Mouse (Mus musculus): Measurements from ENCODE around the gene Ecpas.

Gene Ecpas

DNA sequence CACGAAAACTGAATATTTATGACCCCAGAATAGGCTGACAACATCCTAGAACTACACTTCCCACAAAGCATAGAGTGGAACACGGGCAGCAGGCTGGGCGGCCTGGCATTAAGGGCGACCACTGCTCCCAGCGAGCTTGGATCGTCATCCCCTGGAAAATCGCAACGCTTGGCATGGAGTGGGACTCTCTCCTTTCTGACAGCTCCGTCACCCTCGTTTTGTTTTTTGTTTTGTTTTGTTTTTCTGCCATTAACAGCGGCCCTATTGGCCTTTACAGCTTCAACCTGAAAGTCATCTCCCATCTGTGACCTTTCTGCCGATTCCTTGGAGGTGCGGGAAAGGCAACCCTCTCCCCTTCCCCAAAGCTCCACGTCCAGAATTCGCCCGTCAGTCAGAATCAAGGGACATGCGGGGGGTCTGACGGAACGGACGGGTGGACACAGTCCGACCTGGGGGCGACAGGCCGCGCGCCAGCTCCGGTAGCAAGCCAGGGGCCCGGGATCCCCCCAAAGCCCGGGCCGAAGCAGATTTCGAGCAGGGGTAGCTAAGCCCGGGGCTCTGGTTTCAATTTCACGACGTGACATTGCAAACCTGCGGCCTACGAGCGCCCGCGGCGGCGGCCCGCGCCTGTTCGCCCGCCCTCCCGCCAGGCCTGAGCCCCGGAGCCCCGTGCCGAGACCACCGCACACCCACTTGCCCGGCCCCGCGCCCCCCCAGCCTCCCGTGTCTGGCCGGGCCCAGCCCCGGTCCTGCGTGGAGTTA, 1.3 kb downstream of the Ecpas start:
- peak; percentile 71 for DNase-seq (ENCODE audit: low read depth, low spot score)

DNA sequence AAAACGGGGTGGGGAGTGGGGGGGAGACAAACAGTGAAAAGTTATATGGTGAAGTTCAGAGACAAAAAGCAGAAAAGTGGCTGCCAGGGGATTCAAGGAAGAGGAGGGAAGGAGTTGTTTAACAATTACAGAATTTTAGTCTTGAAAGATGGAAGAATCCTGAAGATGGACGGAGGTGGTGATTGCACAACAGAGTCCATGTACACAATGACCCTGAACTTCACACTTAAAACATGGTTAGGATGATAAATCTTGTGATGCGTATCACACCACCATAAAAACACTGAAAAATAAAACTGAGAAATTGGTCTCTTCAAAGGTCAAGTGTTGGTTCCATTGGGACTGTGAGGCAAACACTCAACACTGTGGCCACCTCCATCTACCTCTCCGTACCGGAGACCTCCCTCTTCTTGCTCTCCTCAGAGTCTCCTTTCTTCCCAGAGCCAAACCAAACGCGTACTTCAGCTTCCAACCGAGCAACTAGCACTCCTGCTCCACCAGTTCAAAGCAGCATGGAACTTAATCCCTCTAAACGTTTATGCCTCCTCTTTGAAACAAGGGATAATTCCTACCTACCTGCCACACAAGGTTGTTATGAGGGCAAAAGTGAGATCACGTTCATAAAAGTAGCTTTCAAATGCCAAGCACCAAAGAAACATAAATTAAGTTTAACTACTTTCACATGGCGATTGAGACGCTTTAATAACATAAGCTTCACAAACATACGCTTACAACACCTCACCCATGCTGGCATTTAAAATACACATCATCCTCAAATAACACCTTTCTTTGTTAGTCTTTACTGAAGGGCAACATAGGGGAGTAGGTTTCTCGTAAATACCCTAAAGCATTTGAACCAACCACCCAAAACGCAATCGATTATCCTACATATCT, 2.1 kb downstream of the Ecpas start:
- peak; percentile 59 for DNase-seq (ENCODE audit: low read depth, low spot score)

DNA sequence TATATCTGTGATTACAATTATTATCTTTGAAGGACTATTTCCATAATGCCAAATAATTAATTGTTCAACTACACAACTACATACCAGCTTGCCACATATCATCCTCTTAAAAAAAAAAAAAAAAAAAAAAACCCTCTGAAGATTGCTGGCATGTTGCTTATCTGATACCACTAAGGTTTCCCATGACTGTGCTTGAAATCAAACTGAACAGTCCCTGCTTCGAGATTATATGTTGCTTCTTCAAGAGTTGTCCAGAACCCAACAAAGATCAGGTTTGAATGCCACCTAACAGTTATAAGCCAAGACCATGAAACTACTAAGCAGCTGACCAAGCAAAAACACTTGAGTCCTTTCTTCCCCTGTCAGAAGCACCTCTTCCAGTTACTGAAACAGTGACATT, 5.1 kb downstream of the Ecpas start:
- DNase-seq (ENCODE audit: low read depth, low spot score) = no peak

DNA sequence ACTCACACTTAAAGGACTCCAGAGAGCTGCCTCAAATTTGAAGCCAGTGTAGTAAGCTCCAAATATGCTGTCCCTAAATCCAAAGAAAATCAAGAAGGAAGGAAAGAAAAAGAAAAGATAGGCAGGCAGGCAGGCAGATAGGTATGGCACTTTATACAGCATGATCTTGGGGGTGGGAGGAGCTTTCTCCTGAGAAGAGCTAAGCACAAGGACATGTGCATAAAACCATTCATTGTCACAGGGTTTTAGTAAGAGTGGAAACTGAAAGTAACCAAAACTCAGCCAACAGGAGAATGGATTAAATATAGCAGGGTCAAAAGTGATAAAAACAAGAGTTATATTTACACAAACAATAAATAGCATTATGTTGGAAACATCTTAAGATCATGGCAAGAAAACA, 14.2 kb downstream of the Ecpas start:
- peak; percentile 63 for DNase-seq (ENCODE audit: low read depth, low spot score)

DNA sequence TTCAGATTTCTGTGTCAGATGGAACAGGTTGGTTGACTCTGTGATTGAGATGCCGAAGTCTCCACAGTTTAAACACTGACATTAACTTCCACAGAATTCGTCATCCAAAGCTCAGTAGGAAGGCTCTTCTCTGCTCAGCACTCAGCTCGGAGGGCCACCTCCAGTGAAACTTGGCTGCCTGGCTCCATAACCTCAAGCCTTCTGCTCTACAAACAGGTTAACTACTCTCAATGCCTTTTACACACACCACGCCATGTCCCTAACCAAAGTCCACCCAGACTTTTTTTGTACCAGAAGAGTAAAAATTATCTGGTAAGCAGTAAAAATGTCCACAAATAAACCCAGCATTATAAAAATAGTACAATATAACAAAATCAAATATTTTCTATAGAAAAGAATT, 15.1 kb downstream of the Ecpas start:
- no peak for DNase-seq (ENCODE audit: low read depth, low spot score)

DNA sequence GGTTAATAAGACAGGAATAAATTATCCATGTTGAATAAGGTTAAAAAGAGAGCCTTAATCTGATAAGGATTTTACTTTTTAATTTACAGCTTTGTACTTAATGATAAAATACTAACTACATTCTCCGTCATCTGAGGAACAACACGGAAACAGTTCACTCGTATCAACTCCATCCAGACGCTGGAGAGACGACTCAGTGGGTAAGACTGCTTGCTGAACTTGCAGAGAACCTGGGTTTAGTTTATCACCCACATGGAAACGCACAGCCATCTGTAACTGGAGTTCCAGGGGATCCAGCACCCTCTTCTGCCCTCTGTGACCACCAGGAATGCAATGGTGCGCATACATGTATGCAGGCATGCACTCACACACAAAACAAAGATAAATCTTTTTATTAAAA, 18.1 kb downstream of the Ecpas start:
- no peak for DNase-seq (ENCODE audit: low read depth, low spot score)

DNA sequence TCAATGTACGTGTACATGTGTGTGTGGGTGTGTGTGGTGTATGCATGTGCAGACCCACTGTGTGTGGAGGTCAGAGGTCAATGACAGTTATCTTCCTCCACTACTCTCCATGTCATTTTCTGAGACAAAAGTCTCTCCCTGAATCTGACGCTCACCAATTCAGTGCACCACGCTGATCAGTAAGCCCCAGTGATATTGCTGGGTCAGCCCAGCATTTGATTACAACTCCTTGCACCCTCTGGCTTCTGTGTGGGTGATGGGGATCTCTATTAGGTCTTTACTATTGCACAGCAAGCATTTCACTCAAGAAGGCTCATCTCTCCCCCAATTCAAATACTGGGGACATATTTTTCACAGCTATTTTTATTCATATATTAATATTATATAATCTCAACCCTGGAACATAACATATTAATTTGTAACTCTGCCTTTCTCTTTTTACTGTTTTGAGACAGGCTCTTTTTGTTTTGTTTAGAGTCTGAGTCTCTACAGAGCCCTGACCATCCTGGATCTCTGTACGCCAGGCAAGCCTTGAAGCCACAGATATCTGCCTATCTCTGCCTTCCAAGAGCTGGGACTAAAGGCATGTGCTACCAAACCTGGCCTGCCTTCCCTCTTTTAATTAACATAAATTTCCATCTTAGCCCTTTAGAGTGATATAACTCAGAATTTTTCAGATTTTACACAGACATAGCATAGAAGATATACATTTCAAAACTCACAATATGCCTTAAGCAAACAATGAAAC, 22.3 kb downstream of the Ecpas start:
- DNase-seq (ENCODE audit: low read depth, low spot score) = no peak

DNA sequence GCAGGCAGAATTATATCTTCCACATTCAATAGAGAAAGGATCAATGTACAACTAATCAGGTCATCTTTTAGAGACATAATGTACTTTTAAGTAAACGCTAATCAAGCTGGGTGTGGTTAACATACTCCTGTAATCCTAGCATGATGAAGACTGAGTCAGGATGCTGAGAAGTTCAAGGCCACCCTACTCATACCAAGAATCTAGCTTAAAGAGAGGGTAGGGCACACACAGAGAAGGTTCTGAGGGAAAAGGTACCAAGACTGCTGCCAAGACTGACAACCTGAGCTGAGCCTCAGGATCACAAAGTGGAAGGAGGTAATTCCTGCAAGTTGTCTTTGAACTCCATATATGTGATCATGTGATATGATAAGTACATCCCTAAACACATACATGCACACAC, 24.0 kb downstream of the Ecpas start:
- no peak for DNase-seq (ENCODE audit: low read depth, low spot score)

DNA sequence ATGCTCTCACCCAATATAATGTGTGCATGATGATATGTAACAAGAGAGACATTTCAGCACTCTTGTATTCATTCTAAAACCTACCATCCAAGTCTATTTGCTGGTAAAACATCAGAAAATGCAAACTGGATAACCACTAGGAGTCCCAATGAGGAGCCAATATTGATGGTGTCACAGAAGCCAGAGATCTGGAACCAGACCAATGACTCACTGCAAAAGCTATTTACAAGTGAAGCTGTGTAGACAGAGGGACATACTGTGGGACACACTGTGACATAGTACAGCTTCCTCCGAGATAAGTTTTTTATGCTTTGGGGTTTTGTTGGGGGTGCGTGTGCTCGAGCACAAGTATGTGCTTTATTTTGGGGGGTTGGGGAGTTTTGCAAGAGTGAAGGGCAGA, 24.9 kb downstream of the Ecpas start:
- no peak for DNase-seq (ENCODE audit: low read depth, low spot score)

DNA sequence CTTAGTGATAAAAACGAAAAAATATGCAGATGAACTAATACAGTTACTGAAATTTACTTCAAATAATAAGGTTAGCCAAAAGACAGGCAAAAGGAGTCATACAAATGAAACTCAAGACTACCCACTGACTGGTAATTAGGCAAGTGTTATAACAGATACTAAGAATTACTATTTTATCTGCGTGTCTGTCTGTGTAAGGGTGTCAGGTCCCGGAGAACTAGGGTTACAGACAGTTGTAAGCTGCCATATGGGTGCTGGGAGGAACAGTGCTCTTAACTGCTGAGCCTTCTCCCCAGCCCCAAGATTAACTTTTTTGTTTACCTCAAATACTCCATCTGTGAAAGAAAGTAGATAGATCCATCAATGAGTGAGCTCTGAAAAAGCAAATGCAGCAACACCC, 25.8 kb downstream of the Ecpas start:
- DNase-seq (ENCODE audit: low read depth, low spot score) = no peak

DNA sequence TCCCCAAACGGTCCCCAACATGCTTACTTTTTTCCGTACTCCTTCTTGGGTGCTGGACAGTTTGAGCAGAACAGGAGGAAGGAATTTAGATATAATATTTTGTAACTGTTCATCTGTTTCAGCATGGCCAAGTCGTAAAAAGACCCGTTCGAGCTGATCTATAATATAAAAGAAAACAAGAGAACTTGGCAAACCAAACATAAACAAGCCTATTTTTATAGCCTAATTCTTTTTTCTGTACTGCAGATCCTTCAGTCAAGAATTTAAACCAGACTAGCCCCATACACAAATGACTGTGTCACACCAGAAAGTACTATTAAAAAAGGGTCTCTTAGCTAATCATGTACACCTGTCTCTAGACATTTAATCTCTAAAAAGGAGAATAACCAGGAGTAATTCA, 27.2 kb downstream of the Ecpas start:
- no peak for DNase-seq (ENCODE audit: low read depth, low spot score)

DNA sequence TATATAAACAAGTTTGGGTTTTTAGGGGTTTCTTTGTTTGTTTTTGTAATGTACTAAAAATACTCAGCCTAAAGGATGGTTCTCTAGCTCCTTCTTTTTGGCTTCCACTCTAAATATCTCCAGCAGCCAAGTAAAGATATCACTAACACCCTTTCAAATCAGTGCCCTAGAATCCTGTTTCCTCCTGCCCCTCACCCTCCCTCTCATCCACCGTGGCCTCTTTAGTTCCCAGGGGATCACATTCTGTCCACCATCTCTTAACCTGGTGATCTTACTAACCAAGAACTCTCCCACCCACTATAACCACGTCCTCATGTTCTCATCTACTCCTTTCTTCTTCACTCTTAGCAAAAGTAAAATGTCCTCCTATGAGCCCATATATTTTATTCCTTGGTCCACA, 28.7 kb downstream of the Ecpas start:
- DNase-seq (ENCODE audit: low read depth, low spot score) = no peak

DNA sequence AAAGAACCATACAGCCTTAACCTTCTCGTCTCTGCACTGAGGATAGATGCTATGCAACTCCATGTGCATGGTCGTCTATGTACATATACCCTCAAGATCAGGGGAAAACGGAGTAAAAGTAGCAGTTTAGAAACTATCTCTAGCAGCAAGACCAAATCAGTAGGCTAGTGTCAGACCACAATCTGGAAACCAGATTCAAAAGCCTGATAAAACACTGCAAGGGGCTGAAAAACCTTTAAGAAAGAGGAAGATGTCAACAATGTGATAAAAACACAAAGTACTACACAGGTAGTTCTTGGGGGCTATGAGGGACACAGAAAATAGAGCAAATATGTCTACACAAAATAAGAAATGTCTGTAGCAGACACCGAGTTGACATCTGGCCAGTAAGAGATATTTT, 38.2 kb downstream of the Ecpas start:
- no peak for DNase-seq (ENCODE audit: low read depth, low spot score)

DNA sequence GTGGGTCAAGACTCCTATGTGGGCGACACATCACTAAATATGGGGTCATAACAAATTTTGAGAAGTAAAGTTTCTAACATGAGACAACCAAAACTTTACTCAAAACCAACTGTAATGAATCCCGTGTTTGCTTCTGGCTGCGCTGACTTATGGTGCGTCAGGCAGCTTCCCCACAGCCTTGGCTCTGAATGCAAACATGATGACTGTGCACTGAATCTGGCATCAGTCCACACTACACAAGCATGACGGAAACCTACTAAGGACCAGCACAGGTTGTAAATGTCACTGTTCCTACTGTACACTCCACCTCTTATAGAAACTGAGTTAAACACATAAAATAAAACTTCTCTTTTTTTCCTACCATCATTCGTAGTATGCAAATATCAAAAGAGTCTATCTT, 45.3 kb downstream of the Ecpas start:
- no peak for DNase-seq (ENCODE audit: low read depth, low spot score)

DNA sequence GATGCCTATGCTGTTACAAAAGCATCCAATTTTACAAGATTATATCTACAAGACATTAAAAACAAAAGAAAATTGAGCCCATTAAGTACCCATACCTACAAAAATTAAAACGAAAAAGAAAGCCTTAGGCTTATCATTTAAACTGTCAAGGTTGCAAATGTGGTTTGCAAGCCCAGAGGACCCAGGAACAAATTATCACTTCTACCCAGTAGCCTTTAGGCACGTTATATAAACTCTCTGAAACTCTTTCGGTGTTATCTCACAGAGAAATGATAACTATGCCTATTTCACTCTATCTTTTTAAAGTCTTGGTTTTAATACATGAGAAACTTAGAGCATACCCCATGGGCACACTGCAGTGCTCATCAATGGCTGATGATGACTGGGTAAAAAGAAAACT, 79.6 kb downstream of the Ecpas start:
- DNase-seq (ENCODE audit: low read depth, low spot score) = no peak

DNA sequence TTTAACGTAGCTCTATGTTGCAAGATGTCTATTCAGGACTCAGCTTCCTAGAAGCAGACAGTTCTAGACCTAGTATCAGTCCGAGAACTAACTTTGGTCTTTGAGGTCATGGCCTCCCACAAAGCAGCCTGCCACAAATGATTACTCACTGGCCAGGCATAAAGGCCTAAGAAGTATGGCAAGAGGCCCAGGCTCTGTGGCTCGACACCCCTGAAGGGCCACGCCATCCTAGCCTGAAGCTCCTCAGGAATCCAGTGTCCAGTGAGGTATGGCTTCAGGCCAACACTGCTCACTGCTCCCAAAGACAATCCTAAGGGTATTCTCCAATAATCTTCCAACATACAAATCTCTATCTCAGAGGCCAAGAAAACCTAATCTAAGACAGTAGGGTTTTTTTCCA, 86.6 kb downstream of the Ecpas start:
- no peak for DNase-seq (ENCODE audit: low read depth, low spot score)

DNA sequence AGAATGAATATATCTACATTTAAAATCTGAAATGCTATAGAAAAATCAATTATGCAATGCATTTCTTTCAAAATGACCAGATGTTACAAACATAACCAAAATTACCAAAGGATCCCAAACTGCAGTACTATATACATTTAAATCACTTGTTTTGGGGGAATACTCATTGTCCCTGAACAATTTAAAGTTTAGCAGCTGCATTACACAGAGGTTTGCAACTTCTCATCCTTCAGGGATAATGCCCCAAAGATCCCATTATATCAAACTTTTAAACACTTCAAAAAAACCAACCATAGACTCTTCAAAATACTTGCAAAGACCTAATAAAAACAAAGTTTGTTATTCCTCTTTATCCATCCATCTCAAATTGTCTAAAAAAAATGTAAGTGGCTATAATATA, 124.9 kb downstream of the Ecpas start, which contains the start of gene Olfr267:
Gene Olfr267 (minus strand): TSS at position 101 of the 400 bp plus-strand sequence.
- DNase-seq (ENCODE audit: low read depth, low spot score) = no peak

DNA sequence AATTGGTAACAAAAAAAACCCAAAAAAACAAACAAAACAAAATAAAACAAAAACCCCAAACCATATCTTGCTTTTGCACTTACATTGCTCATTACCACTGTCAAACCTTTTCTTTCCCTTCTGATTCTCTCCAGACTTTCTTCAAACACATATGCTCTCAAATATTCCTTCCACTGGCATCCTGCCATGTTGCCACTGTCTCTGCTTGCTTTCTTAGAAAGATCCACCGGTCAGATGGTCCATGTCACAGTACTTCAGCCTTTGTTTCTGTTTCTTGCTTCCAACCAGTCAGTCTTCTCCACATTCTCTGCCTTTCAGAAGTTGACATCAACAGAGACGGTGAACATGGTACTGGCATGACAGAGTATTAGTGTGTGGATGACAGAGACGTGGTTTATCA, 125.9 kb downstream of the Ecpas start:
- no peak for DNase-seq (ENCODE audit: low read depth, low spot score)

DNA sequence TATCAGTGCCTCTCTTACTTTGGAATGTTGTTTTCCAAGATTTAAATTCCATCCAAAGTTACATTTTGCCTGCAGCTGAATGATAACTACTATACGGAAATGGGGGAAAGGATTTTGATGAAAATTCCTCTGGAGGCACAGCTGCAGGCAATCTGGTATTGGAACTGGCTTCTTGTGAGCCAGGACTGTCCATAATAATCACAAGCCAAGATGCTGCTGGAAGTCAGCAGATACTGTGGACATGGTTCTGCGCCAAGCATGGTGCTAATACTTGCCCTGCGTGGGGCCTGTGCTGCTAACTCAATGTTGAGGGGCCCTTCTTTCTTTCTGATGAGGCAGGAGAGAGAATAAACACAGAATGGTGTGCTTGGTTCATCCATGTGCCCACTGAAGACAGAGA, 149.1 kb downstream of the Ecpas start:
- DNase-seq (ENCODE audit: low read depth, low spot score) = no peak

DNA sequence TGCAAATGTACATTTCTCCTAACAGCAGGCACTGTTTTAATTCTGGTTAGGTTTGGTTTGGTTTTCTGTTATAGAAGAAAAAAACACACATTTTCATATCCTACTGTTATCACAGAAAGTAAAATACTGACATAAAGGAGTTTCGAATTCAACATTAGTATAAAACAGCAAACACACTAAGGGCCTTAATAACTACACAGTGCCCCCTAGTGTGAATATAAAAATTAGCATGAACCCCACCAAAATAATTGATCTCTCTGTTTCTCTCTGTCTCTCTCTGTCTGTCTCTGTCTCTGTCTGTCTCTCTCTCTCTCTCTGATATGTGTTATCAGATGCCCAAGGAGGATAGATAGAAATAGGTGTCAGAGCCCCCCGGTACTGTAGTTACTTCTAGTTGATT, 163.0 kb downstream of the Ecpas start:
- no peak for DNase-seq (ENCODE audit: low read depth, low spot score)

DNA sequence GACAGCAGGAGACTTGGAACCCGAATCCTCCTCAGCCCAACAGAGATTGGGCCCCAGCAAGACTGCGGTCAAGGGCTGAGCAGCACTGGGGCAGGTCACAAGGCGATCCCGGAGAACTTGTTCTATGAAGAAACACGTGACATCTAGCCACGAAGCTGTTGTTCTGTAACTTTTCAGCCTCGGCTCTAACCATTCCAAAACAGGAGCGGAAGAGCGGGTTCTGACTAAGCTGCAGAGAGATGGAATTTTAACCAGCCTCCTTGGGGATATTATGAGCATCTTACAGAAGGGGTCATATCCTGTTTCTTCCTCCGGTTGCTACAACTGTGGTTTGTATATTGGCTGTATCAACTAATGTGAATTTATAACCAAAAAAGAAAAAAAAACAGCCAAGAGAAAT, 163.4 kb downstream of the Ecpas start:
- DNase-seq (ENCODE audit: low read depth, low spot score) = no peak

Measured in A20 (cell line).